Mouse (Mus musculus) cerebellum, postnatal 10 days (tissue): ENCODE data around the gene Xrn1.
A peak's percentile ranks its signal among the peaks of the same experiment; 100 is the strongest.
"Not testable (repeated sequence)": the region's sequence is repeated elsewhere in the genome, so short reads cannot be mapped to it uniquely, and the experiment has no call there.

Source experiments
- DNase-seq, 2 experiments: peaks; one replicate each; pipeline ENCODE4 v3.0.0; 2021; ENCODE audit warnings: mixed read lengths in 2 of 2

Gene Xrn1

GRCm38 (mm10) chr9:96054878-96055277 lies 100.3 kb downstream of the Xrn1 start:
- DNase-seq, result no peak

DNA sequence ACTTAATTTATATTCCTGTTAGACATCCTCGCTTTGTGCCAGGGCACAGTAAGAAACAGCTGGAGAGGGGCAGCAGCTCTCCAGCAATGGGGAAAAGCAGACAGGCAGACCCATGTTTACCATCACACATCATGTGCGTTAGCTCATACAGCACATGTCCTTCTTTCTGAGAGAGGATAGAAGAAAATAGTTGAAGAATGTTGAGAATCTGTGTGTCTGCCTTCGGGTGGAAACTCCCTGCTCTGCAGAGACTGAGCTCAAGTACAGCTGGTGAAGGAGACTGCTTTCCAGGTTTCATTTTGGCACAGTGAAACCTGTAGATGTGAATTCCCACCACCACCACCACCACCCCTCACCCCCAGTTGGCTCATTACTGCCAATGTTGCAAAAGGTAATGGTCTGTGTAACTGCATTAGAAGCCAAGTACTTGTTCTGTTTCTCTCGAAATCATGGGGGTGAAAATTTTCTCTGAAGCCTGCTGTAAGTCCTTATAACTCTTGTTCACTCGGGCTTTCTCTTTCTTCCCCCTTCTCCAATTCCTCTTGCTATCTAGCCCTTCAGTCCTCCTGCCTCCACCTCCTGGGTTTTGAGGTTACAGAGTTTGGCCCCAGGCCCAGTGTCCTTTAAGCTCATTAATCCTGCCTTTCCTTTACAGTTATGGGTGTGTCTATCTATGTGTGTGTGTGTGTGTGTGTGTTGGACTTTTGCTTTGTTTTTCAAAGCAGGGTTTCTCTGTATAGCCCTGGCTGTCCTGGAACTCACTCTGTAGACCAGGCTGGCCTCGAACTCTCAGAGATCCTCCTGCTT lies 102.1 kb downstream of the Xrn1 start:
- no peak for DNase-seq

DNA sequence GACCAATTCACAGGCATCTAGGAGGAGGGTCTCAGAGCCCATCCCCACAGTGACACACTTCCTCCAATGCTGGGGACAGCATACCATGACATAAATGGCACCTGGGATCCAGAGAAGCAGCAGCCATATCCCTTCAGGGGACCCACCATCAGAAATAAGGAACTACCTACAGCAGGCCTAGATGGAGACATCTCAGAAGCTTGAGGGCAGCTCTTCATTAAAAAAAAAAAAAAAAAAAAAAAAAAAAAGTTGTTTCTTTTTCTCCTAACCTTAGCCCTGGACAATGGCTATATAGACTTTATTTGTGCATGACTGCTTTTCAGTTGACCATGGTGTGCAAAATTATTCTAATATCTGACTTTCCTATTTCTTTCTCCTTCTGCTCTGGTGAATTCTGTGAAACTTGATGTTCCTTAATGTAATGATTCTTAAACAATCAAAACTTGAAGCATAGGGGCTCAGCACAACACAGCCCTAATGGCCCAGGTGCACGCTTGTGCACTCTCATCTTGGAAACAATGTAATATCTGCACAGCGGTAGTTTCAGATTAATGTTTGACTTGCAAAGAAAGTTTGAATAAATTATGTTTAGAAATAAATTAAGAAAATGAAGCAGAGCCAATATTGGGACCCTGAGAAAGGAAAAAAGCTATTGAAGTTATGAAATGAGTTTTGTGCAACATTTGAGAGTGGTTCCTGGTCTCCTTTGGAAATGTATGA lies 108.7 kb downstream of the Xrn1 start:
- no peak for DNase-seq

DNA sequence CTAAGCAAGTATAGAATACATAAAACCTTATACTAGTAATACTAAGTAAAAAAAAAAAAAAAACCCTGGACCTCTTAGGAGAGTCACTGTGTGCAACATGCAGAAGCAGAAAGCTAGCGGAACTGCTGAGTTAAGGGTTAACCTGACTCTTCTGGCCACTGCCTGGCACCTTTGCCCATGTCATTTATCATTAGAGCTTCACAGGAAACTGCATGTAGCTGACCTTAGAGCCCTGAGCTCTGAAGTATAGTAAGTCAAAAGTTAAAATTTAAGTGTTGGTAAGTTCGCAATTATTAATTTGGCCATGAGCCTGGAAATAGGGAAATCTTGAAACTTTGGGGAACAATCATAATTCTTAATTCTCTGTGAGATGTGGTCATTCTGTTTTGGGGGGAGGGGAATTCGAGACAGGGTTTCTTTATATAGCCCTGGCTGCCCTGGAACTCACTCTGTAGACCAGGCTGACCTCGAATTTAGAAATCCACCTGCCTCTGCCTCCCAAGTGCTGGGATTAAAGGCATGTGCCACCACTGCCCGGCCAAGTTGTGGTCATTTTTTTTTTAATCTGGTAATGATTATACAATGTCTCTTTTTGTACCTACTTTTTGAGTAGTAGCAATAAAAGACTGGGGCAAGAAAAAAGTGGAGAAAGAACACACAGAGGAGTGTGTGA lies 109.4 kb downstream of the Xrn1 start:
- no peak for DNase-seq

- DNase-seq, result no peak
These were observed 112.9 kb downstream of the Xrn1 start for GRCm38 (mm10) chr9:96067507-96067906.

- no peak for DNase-seq
These were observed 124.3 kb downstream of the Xrn1 start for GRCm38 (mm10) chr9:96078752-96079315.

DNA sequence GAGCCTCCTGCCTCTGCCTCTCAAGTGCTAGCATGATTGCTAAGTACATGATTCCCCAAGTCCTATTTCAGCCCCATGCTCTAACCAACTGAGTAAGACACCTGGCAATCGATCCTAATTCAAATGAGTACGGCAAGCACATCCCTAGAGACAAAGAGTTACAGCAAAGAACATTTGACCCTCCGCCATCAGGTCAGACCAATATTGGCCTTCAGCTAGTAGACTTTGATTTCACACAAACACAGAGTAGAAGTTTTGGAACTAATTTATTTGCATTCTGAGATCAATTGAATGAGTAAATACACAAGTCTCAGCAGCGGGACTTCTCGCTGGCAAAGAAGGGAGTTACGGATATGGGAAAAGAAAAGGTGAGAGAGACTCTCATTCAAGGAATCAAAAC lies 130.7 kb downstream of the Xrn1 start:
- DNase-seq, result no peak

GRCm38 (mm10) chr9:96087671-96088070 lies 133.1 kb downstream of the Xrn1 start:
- no peak for DNase-seq

GRCm38 (mm10) chr9:96088456-96088855 lies 133.9 kb downstream of the Xrn1 start:
- not testable (repeated sequence) for DNase-seq

DNA sequence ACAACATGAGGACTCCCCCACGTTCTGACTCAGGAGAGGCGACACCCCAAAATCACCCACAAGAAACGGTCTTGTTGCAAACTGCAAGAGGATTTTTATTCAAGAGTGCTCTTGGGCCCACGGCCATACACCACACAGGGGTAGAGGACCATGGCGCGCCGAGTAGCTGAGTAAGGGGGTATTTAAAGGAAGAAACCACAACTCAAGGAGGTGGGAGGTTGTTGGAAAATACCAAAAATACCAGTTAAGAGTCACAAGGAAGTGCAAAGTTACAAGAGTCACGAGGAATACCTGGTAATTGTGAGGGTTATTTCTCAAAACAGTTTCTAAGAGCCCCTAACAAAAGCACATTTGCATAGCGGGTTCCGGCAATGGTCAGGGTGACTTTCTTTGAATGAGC lies 138.1 kb downstream of the Xrn1 start:
- DNase-seq, result not testable (repeated sequence)

DNA sequence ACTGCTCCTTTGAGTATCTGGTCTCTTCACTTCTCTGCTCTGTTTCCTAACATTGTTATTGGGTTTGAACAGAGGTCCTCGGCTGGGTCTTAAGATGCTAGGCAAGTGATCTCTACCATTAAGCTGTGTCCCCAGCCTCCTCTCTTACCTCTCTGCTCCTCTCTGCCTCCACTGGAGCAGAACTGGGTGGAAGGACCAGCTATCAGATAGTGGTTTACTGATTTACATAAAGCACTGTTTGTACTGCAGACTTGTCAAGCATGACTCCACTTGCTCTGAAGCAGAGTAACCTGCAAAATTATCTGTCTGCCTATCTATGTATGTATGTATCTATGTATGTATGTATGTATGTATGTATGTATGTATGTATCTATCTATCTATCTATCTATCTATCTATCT lies 138.7 kb downstream of the Xrn1 start:
- no peak for DNase-seq

DNA sequence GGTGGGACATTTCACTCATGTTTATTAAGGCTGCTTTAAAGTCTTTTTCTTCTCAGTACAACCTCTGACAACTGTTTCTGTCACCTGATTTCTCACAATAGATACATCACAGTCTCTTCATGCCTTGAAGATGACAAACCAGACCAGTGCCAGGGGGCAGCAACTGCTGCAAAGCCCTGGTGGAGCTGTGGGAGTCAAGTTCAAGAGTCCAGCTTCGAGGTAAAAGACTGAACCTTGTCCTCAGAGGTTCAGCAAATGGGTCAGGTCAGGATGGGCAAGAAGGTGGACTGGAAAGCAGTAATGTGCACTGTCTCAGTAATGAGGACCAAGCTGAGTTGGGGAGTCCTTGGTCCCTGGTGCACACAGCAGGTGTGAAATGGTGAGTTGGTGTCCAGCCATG lies 139.8 kb downstream of the Xrn1 start:
- no peak for DNase-seq

- DNase-seq, result peak in 1 of 2 experiments; percentile 23
These were observed 140.6 kb downstream of the Xrn1 start for GRCm38 (mm10) chr9:96095192-96095591.

DNA sequence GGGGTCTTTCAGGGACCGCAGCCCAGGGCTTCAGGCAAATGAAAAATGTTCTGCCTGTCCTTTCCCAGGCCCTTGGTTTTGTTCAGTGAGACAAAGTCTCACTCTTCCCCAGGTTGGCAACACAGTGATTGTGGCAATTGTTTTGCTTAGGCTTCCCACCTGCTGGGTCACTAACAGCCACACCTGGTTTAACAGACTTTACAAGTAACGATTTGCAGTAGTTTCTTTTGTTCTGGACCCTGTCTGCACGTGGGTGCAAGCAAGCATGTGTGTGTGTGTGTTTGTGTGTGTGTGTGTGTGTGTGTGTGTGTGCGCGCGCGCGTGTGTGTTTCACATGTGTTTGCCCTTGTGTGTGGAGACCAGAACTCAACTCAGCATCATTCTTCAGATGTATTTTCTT lies 148.3 kb downstream of the Xrn1 start:
- no peak for DNase-seq
